Mouse (Mus musculus) testis, adult 2 months (tissue): ENCODE data around the gene Derl2. TPM values are rescaled to one million over a fixed set of nuclear protein-coding genes. Genes with fewer than 3 reads are reported as not detected.

ENCODE experiments used
- H3K27ac ChIP-seq: fragments of 200-500 bp; 2 replicates; pipeline ENCODE4 v1.5.1; 2012; ENCODE audit warnings: low read depth, low read length; ENCODE audit not compliant: control insufficient read depth, insufficient read depth
- H3K27me3 ChIP-seq: fragments of 200-500 bp; 2 replicates; pipeline ENCODE4 v1.6.1; 2012; ENCODE audit warnings: mild to moderate bottlenecking, low read length, moderate library complexity; ENCODE audit not compliant: control insufficient read depth, insufficient read depth
- H3K36me3 ChIP-seq: fragments of 200-500 bp; 2 replicates; pipeline ENCODE4 v1.6.1; 2012; ENCODE audit warnings: mild to moderate bottlenecking, low read length; ENCODE audit not compliant: control insufficient read depth, insufficient read depth
- H3K4me1 ChIP-seq: fragments of 200-500 bp; 2 replicates; pipeline ENCODE4 v1.6.1; 2012; ENCODE audit warnings: low read length; ENCODE audit not compliant: control insufficient read depth, insufficient read depth
- H3K4me3 ChIP-seq: fragments of 200-500 bp; 2 replicates; pipeline ENCODE4 v1.5.1; 2012; ENCODE audit warnings: low read depth, mild to moderate bottlenecking, low read length, moderate library complexity, mixed read lengths; ENCODE audit not compliant: control insufficient read depth
- CTCF ChIP-seq: fragments of 200-500 bp; IDR thresholded peaks from 2 replicates; pipeline ENCODE4 v1.5.1; 2012; ENCODE audit warnings: low read depth, mild to moderate bottlenecking, inconsistent platforms, low read length, moderate library complexity; ENCODE audit not compliant: control insufficient read depth, insufficient read depth, insufficient replicate concordance
- POLR2A ChIP-seq: fragments of 200-500 bp; IDR thresholded peaks from 2 replicates; pipeline ENCODE4 v1.6.1; 2012; ENCODE audit warnings: low read depth, mild to moderate bottlenecking, inconsistent platforms, low read length, moderate library complexity; ENCODE audit not compliant: control insufficient read depth
- polyA plus RNA-seq: library from polyadenylated mRNA; depleted of rRNA; stranded (reverse); fragments of >200 nt; gene quantifications from 2 replicates; pipeline ENCODE4 v1.2.3, GENCODE M21; 2012

Derl2 gene
- polyA plus RNA-seq, 1 experiment: 41.8 TPM

DNA sequence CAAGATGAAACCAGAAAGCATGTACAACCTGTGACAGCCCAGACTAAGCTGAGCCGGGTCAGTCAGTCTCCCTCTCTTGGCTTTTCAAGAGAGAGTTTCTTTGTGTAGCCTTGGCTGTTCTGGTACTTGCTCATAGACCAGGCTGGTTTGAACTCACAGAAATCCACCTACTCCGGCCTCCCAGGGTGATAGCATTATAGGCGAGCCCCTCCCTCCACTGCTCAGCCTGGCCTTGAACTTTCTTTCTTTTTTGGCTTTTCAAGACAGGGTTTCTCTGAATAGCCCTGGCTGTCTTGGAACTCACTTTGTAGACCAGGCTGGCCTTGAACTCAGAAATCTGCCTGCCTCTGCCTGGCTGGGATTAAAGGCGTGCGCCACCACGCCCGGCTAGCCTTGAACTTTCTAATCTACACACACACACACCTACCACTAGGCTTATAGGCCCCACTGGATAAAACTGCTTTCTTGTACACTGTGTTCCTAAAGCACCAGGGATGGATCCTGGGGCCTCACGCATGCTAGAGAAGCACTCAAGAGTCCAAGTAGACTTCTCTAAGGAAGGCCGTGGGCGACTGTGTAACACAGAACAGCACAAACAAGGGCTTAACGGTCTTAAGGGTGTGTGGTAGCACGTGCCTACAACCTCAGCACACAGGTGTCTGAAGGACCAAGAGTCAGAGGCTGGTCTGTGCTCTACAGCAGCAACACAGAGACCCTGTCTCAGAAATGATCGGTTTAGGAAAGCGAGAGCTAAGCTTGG, 38.7 kb downstream of the Derl2 start:
- TF ChIP-seq POLR2A (no peak), CTCF (no peak)
- H3K4me3 ChIP-seq: no peak overlapping the region
- H3K27ac ChIP-seq: no peak overlapping the region
- no peaks in the 10 kb centered on the region for H3K27me3 ChIP-seq
- H3K4me1 ChIP-seq: peaks cover 7% of the 10 kb centered on the region
- peaks cover 2% of the 10 kb centered on the region; the same call in 1 of the 2 replicates for H3K36me3 ChIP-seq

- TF ChIP-seq CTCF (no peak), POLR2A (no peak)
- Histone ChIP-seq H3K27me3 (no peaks in the 10 kb centered on the region), H3K27ac (no peak overlapping the region), H3K36me3 (peaks cover 2% of the 10 kb centered on the region; the same call in 1 of the 2 replicates), H3K4me1 (peaks cover 7% of the 10 kb centered on the region), H3K4me3 (no peak overlapping the region)
Observed at GRCm38 (mm10) chr11:70980232-70980631, 39.4 kb downstream of the Derl2 start.

DNA sequence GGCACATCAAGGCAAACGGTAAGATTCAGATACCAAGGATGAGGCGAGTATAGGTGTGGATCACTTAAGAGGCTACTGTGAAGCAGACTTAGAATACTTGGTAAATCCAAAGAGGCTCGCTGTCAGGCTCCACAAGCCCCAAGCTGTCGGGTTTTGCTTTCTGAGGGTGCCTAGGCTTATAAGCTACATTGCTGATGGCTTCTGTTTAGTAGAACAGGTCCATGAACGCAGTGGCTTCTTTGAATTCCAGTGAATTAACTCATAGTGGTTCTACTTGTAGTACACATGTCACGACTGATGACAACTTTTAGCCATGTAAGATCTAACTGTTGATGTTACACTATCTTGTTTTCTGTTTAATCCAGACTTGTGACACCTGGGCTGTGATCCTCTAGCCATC, 42.3 kb downstream of the Derl2 start:
- H3K36me3 ChIP-seq: peaks cover 2% of the 10 kb centered on the region; the same call in 1 of the 2 replicates
- TF ChIP-seq CTCF (no peak), POLR2A (no peak)

DNA sequence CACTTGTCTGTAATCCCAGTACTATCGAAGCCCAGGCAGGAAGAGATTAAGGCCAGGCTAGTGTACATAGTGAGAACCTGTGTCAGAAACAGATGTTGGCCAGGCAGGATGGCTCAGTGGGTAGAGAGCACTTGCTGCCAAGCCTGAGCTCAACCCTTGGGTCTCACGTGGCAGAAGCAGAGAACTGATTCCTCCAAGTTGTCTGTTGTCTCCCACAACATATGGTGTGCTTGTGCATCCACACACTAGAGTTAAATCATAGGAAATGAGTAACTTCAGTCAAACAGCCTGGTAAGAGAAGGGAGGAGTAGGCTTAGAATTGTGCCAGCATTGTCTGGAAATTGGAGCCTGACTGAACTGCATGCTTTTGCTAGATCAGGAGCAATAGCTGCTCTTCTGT, 44.4 kb downstream of the Derl2 start:
- Histone ChIP-seq H3K27ac (no peak overlapping the region), H3K27me3 (no peaks in the 10 kb centered on the region), H3K4me3 (no peak overlapping the region), H3K4me1 (no peaks in the 10 kb centered on the region; the same call in none of the 2 replicates), H3K36me3 (peaks cover 2% of the 10 kb centered on the region; the same call in 1 of the 2 replicates)
- TF ChIP-seq CTCF (no peak), POLR2A (no peak)

More for the DNA sequence above, 42.3 kb downstream of the Derl2 start:
- Histone ChIP-seq H3K4me1 (peaks cover 5% of the 10 kb centered on the region), H3K4me3 (no peak overlapping the region), H3K27ac (no peak overlapping the region), H3K27me3 (no peaks in the 10 kb centered on the region)

DNA sequence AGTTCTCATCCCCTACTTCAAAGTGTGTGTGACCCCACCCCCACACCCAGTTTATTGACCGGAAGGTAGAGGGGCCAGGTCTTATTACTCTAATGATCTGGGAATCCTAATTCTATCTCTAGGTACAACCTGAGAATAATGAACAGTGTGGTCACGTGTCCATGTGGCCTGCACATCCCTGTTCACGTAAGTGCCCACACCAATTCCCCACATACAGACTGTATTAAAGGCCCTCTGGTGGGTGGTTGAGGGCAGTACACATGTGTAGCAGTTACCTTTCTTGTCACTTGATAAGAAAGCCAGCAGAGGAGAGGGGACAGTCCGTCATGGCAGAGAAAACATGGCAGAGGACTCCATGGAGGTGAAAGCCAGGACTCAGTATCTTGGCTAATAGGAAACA, 45.7 kb downstream of the Derl2 start:
- Histone ChIP-seq H3K36me3 (peaks cover 2% of the 10 kb centered on the region; the same call in 1 of the 2 replicates), H3K27ac (no peak overlapping the region), H3K4me3 (no peak overlapping the region), H3K27me3 (no peaks in the 10 kb centered on the region), H3K4me1 (peaks cover 2% of the 10 kb centered on the region)
- TF ChIP-seq CTCF (no peak), POLR2A (no peak)

- Histone ChIP-seq H3K36me3 (peaks cover 2% of the 10 kb centered on the region; the same call in 1 of the 2 replicates), H3K4me1 (peaks cover 4% of the 10 kb centered on the region), H3K27ac (no peak overlapping the region), H3K27me3 (no peaks in the 10 kb centered on the region), H3K4me3 (peak overlapping the region; percentile 58)
- no peak for TF ChIP-seq CTCF
- no peak for TF ChIP-seq POLR2A
Observed at GRCm38 (mm10) chr11:70972586-70972985, 47.1 kb downstream of the Derl2 start.

GRCm38 (mm10) chr11:70970560-70971540, 48.8 kb downstream of the Derl2 start:
- H3K27me3 ChIP-seq: no peaks in the 10 kb centered on the region
- H3K4me3 ChIP-seq: peak overlapping the region; percentile 89
- TF ChIP-seq POLR2A (no peak), CTCF (no peak)
- H3K27ac ChIP-seq: peak overlapping the region; percentile 94
- peaks cover 4% of the 10 kb centered on the region for H3K4me1 ChIP-seq
- H3K36me3 ChIP-seq: no peaks in the 10 kb centered on the region
